Mouse (Mus musculus) cerebellum, adult 9-10 months (tissue): ENCODE results near the gene Hmbs.
"Not testable (repeated sequence)": the region's sequence is repeated elsewhere in the genome, so short reads cannot be mapped to it uniquely, and the experiment has no call there.

Source experiments
- DNase-seq: peaks from one replicate; pipeline ENCODE4 v3.0.0; 2022

The Hmbs gene

DNA sequence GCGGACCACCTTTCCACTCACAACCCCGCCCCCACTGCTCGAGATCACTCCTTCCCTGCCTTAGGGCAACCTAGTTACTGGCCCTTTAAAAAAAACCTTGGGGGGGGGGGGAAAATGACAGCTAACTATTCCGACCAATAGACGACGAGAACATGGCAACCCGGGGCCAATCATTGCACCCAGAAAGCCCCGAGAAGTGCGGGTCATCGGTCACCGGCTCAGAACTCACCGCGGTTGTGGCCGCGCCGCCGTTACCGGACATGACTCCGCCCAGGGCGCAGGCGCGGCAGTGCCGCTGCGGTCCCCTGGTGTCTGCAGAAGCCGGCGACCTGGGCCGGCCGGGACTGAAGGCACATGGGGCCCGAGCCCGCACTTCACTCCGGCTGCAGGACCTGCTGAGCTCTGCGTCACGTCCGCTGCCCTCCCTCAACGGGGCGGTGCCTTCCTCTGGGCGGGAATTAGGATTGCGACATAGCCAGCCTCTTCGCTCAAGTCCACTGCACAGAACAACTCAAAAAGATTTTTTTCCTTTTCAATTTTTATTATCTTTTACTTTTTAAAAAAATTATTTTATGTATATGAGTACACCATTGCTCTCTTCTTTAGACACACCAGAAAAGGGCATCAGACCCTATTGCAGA, at the start of gene Hmbs:
TSS of gene Hmbs (minus strand) at position 448 of the 641 bp plus-strand sequence.
- peak; percentile 87 for DNase-seq

DNA sequence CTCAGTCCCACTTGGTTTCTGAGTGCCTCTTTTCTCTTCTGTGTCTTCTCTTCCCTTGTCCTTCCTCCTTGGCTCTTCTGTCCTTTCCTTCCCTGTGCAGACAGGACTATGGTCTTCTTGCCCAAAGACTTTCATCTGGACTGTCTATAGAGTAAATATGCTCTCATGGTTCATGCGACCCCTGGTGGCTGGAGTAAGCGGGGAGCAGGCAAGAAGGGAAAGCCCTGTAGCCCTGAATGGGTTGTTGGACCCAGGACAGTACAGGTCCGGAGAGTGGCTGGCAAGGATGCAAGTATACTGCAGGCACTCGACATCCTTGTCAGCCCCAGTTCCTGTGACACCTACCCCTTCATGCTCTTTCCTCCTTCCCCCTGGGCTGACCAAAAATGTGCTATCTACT, 47.4 kb upstream of the Hmbs start:
- DNase-seq, result peak; percentile 76

DNA sequence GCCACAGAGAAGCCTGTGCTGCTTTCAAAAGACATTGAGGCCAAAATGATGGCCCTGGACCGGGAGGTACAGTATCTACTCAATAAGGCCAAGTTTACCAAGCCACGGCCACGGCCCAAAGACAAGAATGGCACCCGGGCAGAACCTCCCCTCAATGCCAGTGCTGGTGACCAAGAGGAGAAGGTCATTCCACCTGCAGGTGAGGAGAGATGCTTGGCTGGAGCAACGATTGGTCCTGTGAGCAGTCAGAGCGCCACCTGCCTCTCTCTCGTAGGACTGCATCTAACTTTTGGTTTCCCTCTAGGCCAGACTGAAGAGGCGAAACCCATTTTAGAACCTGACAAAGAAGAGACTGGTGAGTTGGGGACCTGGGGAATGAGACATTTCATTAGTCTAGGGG, 45.2 kb upstream of the Hmbs start:
- DNase-seq, result peak; percentile 77

DNA sequence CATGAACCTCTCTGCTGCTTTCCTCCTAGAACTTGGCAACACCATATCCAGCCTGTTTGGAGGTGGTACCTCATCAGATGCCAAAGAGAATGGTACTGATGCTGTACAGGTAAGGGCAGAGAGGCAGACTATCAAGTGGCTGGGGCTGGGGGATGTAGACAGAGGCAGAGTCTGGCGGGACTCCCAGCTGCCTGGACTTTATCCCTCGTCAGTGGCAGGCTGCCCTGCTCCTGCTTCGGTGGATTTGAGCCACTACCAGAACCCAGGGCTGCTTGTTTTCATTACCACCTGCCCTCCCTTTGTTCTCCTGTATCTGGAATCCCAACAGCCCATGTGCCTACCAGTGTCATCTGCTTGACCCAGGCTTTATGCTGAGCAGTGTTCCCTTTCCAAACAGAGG, 43.2 kb upstream of the Hmbs start:
- DNase-seq, result no peak

DNA sequence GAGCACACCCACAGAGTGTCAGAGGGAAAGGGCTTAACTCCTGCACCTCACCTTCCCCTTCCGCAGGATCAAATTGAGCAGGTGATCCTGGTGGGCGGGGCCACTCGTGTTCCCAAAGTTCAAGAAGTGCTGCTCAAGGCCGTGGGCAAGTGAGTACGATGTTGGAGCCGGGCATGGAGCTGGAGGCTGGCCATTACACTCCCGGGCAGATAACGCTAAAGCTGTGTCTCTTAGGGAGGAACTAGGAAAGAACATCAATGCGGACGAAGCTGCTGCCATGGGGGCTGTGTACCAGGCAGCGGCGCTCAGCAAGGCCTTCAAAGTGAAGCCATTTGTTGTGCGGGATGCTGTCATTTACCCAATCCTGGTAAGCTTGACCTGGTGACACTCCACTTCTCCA, 40.6 kb upstream of the Hmbs start:
- no peak for DNase-seq

DNA sequence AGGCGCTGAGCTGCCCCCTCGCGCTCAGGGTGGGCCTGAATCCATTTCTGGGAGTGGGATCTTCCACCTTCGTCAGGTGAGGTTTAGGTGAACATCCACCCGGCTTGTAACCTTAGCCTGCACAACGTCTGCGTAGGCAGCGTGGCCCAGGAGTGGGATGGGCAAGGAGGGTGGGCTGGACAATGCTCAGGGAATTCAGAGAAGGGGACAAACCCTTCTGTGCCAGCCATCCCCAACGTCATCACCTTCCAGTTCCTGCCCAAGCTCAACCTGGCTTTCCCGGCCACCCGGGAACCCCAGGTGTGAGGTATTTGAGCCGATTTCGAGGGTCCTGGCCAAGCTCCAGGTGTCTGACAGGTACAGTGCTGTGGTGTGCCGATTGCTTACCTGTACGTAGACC, 35.8 kb upstream of the Hmbs start:
- DNase-seq, result peak; percentile 61

DNA sequence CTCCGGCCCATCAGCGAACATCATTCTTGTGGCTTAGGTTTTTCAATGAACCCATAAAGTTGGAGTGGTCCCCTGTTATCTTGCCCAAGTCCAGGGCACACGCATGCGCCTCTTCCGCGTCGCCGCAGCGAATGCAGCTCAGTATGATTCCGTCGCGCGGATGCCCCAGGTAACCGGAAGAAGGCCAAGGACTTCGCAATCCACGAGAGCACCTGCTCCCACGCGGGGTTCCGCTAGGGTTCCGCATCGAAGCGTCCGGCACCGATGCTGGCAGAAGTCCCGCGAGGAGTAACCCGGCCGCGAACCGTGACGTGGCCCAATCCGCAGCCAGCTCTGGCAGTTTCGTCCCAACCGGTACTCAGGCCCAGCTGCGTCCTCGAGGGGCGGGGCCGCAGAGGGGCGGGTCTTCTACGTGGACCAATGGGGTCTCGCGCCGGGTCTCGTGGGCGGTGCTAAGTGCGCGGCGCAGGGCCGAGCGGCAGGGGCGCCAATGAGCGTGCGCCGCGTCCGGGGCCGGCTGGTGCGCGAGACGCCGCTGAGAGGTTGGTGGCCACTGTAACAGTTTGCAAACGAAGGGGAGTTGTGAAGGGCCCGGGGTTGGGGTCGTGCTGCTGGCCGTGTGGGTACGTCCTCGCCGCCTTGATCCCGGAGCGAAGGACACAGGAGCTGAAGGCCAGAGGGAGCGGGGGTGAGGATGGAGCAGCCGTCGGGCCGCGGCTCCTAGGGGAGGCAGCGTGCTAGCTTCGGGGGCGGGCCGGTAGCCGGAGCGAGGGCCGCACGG, 35.2 kb upstream of the Hmbs start, which contains the start of gene Hyou1:
TSS of gene Hyou1 (plus strand) at position 437 of the 781 bp plus-strand sequence.
- DNase-seq, result peak; percentile 99

DNA sequence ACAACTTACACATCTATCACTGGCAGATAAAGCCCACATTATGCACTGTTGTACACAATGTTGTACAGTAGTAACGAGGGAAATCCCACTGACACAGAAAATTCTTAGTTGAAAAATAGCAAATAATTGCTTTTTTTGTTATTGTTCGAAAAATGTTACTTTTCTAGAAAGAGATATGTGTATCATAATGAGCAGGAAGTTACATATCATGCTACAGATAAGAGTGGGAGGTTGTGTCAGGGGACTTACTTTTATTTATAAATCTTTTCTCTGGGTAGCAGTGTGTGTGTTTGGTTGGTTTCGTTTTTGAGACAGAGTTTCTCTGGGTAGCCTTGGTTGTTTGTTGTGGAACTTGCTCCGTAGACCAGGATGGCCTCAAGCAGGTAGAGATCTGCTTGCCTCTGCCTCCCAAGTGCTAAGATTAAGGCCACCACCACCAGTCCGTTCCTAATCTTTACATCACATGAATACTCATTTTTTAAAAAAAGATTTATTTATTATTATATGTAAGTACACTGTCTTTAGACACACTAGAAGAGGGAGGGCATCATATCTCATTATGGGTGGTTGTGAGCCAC, 34.2 kb upstream of the Hmbs start:
- DNase-seq, result no peak

DNA sequence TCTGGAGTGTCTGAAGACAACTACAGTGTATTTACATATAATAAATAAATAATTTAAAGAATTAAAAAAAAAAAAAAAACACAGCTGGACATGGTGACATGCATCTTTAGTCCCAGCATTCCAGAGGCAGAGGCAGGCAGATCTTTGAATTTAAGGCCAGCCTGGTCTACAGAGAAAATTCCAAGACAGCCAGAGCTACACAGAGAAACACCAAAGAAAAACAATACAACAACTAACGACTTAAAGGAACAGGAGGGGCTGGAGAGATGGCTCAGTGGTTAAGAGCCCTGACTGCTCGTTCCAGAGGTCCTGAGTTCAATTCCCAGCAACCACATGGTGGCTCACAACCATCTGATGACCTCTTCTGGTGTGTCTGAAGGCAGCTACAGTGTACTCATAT, 33.3 kb upstream of the Hmbs start:
- not testable (repeated sequence) for DNase-seq

DNA sequence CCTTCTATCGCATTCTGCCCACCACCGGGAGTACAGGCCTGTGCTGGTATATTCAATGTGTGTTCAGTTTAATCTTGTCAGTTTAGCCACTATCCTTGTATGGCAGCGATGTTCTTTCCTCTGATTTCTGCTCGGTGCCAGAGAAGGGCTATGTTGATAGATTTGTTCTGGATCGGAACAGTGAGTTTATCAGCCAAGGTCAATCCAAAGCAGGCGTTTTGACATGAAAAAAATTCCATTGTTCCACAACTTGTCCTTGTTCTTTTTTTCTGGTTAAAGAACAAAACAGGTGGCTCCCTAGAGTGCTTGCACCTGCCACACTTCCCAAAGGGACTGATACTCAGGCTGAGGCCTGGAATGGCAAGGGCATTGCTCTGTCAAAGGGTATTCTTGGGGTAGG, 32.1 kb upstream of the Hmbs start:
- no peak for DNase-seq

DNA sequence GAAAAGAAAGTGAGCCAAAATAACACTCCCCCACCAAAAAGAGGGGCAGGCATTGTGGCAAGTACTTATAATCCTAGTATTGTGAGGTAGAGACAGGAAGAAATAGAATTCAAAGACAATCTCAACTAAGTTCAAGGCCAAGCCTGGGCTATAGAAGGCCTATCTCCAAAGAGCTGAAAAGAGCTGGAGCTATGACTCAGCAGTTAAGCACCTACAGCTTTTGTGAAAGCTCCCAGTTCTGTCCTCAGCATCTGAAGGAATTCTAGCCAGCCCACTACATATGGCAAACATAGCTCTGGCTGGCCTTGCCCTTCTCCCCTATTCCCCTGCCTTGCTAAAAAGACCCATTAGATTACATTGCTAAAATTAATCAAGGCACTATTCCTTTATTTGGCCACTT, 29.4 kb upstream of the Hmbs start:
- no peak for DNase-seq

DNA sequence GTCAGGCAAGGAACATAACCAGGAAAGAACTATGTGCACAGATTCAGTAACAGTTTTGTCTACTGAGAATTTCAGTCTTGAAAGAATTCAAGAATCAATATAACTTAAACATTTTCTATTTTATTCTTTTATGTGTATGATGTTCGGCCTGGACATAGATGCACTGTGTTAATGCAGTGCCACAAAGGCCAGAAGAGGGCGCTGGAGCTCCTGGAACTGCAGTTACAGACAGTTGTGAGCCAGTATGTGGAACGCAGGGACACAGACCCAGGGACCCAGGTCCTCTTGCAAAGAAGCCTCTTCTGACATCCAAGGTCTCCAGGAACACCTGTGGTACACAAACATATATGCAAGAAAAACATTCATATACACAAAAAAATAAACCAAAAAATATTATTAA, 20.5 kb upstream of the Hmbs start:
- DNase-seq, result no peak

DNA sequence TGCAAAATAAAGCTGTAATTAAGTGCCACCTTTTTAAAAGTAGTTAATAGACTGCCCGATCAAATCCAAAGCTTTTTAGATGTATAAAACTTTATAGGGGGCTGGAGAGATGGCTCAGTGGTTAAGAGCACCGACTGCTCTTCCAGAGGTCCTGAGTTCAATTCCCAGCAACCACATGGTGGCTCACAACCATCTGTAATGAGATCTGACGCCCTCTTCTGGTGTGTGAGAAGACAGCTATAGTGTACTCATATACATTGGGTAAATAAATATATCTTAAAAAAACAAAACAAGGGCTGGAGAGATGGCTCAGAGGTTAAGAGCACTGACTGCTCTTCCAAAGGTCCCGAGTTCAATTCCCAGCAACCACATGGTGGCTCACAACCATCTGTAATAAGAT, 17.9 kb upstream of the Hmbs start:
- not testable (repeated sequence) for DNase-seq

DNA sequence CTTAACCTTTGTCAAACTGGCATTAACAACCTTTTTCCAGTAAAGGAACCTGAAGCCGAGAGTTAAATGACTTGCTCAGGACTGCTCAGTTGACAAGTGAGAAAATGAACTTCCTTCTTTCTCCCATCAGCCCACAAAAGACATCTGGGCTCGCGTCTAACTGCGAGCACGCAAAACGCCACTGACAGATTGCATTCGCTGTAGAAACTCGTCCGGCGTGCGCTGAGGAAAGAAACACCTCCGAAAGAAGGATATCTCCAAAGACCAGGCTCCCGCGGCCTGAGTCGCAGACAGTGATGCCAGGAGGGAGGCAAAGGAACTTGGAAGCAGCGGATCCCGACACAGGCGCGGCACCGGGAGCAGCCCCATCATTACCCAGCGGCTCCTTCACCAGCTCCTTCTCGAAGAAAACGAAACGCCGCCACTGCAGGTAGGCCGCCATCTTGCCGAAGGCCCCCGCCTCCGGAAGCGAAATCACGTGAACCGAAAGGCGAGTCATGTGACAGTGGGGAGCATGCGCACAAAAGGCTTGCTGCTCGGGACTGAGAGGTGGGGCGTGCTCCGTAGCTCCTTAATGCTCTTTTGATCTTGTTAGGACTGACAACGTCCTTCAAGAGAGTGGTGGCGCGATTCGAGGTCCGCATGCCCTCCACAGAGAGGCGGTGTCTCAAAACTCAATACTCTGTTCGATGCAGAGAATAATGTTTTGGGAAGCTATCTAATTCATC, 17.3 kb upstream of the Hmbs start, which contains the start of gene Vps11:
TSS of gene Vps11 (minus strand) at position 481 of the 728 bp plus-strand sequence.
- peak; percentile 93 for DNase-seq

DNA sequence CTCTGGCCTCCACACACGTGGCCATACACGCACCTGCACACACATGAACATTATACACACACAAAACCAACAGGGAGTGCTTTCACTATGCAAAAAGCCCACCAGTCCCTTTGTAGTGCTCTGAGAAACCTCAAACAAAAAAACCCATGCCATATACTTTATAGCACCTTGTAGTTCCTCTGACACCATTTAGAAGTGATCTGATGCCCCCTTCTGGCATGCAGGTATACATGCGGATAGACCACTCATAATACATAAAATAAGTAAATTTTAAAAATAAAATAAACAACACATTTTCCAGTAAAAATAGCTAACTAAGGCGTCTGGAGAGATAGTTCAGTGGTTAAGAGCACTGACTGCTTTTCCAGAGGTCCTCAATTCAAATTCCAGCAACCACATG, 13.2 kb upstream of the Hmbs start:
- DNase-seq, result no peak

DNA sequence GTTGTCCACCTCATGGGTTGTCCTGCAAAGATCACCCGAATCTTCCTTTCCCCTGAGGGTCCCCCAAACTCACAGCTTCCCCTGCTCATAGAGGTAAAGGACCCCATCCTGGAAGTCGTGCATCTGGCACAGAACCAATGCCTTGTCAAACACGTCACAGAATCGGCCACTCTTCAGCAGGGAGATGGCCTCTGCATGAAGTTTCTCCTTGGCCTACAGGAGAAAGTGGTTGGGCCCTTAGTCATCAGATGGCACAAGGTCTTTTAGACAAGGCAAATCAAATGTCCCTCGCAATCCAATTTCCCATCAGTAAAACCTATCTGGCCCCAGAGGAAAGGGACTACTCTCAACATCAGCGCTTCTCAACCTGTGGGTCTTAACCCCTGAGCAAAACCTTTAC, 9.1 kb upstream of the Hmbs start:
- DNase-seq, result no peak

DNA sequence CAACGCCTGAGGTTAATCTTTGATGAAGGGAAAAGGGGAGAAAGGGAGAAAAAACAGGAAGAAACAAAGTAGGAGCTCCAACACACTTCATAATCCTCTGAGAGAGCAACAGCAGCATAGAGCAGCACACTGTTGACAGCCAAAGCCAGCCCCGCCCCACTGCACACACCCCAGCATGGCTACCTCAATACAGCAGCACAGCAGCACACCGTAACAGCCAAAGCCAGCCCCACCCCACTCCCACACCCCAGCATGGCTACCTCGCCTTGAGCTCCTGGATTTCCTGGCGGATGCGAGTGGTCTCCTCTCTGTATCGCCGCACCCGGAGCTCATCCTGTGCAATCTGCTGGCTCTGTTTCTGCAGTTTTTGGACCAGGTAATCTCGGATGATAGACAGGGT, 8.3 kb upstream of the Hmbs start:
- no peak for DNase-seq

DNA sequence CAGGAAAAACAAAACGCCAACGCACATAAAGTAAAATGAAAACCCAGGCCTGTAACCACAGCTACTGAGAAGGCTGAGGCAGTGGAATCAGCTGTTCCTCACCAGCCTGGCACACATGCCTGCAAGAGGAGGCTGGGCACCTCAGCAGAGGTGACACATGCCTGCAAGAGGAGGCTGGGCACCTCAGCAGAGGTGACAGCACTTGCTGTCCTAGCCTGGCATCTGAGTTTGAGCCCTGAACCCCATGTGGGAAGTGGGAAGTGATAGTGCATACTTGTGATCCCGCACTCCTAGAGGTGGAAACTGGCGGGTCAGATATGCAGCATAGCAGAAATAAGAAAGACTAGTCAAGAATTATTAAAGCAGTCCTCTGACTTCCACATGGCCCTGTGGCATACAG, 7.4 kb upstream of the Hmbs start:
- DNase-seq, result no peak

DNA sequence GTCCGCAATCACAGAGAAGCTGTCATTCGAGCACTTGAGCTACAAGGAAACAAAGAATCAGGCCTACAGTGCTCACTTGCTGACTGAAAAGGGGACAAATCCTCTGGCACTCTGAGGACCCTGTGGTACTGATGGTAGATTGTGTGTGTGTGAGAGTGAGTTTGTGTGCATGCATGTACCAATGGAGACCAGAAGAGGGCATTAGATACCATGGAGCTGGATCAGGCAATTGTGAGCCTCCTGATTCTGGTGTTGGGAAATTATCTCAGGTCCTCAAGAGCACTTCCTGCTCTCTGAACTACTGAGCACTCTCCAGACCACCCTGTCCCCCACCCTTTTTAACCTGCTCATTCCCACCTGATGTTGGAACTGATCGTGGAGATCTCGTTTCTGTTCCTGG, 4.5 kb upstream of the Hmbs start:
- DNase-seq, result no peak

DNA sequence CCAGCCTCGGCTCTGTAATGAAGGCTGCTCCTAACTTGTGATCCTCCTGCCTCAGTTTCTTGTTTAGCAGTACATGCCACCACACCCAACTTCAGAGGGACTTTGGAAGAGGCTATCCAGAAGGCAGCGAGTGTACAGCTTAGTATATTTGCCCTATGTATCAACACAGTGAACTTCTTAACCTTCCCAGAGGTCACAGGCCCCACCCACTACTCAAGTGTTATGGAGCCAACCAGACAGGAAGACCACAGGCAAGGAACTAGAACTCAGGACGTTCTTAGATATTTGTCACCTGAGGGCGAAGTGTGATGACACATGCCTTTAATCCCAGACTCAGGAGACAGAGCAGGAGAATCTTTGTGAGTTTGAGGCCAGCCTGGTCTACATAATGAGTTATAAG, 3.6 kb upstream of the Hmbs start:
- no peak for DNase-seq

DNA sequence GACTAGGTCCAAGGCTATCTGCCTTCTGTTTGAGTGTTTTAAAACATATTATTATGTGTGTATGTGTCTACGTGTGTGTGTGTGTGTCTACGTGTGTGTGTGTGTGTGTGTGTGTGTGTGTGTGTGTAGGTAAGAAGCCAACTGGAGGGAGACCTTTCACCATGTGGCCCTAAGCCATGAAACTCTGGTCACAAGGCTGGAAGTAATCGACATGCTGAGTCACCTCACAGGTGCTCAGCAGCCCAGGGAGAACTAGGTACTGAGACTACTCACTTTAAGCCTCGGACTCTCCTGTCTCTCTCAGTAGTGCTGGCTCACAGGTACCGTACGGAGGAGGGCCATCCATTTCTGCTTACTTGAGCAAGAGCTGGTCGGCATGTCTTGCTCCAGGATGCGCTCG, 3.1 kb upstream of the Hmbs start:
- no peak for DNase-seq

DNA sequence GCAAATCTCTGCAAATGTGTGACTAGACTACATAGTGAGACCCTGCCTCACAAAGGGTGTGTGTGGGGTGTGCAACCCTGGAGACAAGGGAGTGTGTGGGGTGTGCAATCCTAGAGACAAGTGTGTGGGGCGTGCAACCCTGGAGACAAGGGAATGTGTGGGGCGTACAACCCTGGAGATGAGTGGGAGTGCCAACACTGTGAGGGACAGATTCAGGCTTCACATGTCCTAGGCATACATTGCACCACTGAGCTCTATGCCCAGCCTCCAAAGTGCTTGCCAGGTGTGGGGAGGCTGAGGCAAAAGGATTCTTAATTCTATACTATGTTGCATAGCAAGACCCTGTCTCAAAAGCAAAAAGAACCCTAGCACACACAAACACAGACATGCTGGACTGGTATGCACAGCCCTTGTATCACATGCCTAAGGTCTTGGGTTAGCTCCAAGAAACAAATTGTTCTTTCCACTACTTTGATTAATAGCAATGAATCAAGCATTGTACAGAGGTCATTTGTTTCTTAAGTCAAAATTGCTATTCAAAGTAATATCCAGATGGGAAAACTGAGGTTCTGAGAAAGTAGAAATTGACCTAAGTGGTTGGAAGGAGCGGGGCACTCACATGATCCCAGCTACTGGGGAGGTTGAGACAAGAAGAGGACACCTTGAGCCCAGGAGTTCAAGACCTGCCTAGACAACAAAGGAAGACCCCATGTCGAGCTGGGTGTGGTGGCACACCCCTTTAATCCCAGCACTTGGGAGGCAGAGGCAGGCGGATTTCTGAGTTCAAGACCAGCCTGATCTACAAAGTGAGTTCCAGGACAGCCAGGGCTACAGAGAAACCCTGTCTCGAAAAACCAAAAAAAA, 1.8 kb upstream of the Hmbs start:
- no peak for DNase-seq

DNA sequence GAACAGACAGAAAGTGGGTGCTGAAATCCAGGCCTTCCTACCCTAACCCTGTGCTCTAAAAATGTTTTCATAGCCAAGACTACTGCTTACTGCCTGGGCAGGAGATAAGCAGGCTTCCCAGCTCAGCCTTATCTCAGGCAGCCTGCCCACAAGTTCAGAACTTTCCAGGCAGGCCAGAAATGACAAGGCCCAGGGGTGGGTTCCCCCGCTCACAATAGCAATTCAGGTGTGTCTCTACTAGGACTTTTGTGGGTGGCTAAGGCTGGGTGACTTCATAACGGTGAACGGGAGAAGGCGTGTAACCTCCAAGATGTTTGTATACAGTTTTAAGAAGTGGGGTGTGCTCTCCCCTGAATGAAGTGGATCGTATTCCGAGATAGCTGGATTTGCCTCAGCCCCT, 738 bp downstream of the Hmbs start:
- no peak for DNase-seq
